Mouse (Mus musculus): Measurements from ENCODE around the gene Cyp2b10. TPM values are rescaled to one million over a fixed set of nuclear protein-coding genes. Genes with fewer than 3 reads are reported as not detected.
"Not testable (repeated sequence)": the region's sequence is repeated elsewhere in the genome, so short reads cannot be mapped to it uniquely, and the experiment has no call there.

Gene Cyp2b10
- polyA plus RNA-seq, 1 experiment from 2014 or later: not detected

DNA sequence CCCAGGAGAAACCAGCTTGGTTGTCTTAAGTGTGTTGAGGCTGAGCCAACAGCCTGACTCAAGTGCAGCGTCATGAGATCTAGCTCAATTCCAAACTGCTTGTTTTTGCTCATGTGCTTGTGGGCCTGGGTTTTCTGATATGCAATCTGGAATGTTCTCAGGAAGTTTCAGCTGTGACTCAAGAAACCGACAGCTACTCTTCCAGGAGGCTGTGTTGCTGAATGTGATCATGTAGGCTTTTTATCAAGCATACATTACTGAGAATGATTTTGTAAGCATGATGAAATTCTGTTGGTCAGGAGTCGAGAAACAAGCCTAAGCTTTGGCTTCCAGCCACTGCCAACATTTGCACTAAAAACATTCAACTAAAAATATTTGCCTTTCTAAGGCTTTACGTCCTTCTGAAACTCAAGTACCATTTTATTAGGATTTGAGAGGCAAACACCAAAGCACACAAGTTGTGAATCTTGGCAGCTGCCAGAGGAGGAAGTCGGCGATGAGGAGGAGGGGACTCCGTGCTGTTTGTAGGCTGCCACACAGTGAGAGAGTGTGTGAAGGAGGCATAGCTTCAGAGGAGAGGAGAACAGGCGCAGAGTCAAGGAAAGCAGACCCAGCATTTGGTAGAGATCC lies 4.8 kb downstream of the Cyp2b10 start:
- H3K4me3 ChIP-seq (ENCODE audit: low read depth, low read length): no peak overlapping the region
- ATAC-seq (ENCODE audit: insufficient read depth, low FRiP score, low TSS enrichment): no peak
- no peak for DNase-seq (ENCODE audit: low spot score)
- no peak overlapping the region for H3K27ac ChIP-seq (ENCODE audit: low read depth, low read length)
- no peak overlapping the region for H3K4me2 ChIP-seq (ENCODE audit: low read depth)
- no peaks in the 10 kb centered on the region for H3K27me3 ChIP-seq (ENCODE audit: control insufficient read depth, insufficient read depth, low read length)
- no peaks in the 10 kb centered on the region for H3K9me3 ChIP-seq (ENCODE audit: control insufficient read depth, low read length)
- no peaks in the 10 kb centered on the region for H3K4me1 ChIP-seq (ENCODE audit: control insufficient read depth, insufficient read depth, low read length)
- H3K36me3 ChIP-seq (ENCODE audit: control insufficient read depth, insufficient read depth, low read length): no peaks in the 10 kb centered on the region
- 77% methylated on average over 8 of the region's 8 CpGs for WGBS
- H3K9ac ChIP-seq (ENCODE audit: low read length): no peak overlapping the region

GRCm38 (mm10) chr7:25903156-25903555 lies 5.7 kb downstream of the Cyp2b10 start:
- H3K9me3 ChIP-seq (ENCODE audit: control insufficient read depth, low read length): no peaks in the 10 kb centered on the region
- H3K36me3 ChIP-seq (ENCODE audit: control insufficient read depth, insufficient read depth, low read length): no peaks in the 10 kb centered on the region
- ATAC-seq (ENCODE audit: insufficient read depth, low FRiP score, low TSS enrichment) (no peak), DNase-seq (ENCODE audit: low spot score) (no peak)
- H3K4me1 ChIP-seq (ENCODE audit: control insufficient read depth, insufficient read depth, low read length): no peaks in the 10 kb centered on the region
- no peak overlapping the region for H3K27ac ChIP-seq (ENCODE audit: low read depth, low read length)
- 58% methylated on average over 14 of the region's 14 CpGs for WGBS
- no peak overlapping the region for H3K4me2 ChIP-seq (ENCODE audit: low read depth)
- H3K4me3 ChIP-seq (ENCODE audit: low read depth, low read length): no peak overlapping the region
- no peak overlapping the region for H3K9ac ChIP-seq (ENCODE audit: low read length)
- no peaks in the 10 kb centered on the region for H3K27me3 ChIP-seq (ENCODE audit: control insufficient read depth, insufficient read depth, low read length)

DNA sequence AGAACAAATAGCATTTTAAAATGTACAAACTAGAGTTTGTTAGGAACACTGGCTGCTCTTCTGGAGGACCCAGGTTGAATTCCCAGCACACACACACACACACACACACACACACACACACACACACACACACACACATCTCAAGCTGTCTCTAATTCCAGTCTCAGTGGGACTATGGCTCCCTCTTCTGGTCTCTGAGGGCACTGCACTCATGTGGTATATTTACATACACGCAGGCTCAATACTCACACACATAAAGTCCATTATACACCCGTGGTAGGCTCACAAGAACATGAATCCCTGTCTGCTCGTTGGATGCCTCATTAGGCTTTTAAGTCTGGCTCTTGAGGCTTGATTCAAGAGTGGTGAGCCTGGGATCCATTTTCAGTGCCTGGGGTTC lies 6.6 kb downstream of the Cyp2b10 start:
- no peak for DNase-seq (ENCODE audit: low spot score)
- 39% methylated on average over 3 of the region's 3 CpGs for WGBS
- Histone ChIP-seq H3K36me3 (ENCODE audit: control insufficient read depth, insufficient read depth, low read length) (no peaks in the 10 kb centered on the region), H3K4me1 (ENCODE audit: control insufficient read depth, insufficient read depth, low read length) (no peaks in the 10 kb centered on the region), H3K9me3 (ENCODE audit: control insufficient read depth, low read length) (no peaks in the 10 kb centered on the region), H3K27ac (ENCODE audit: low read depth, low read length) (no peak overlapping the region), H3K4me3 (ENCODE audit: low read depth, low read length) (no peak overlapping the region), H3K27me3 (ENCODE audit: control insufficient read depth, insufficient read depth, low read length) (no peaks in the 10 kb centered on the region), H3K4me2 (ENCODE audit: low read depth) (no peak overlapping the region), H3K9ac (ENCODE audit: low read length) (no peak overlapping the region)
- no peak for ATAC-seq (ENCODE audit: insufficient read depth, low FRiP score, low TSS enrichment)

GRCm38 (mm10) chr7:25904489-25904888 lies 7.1 kb downstream of the Cyp2b10 start:
- Histone ChIP-seq H3K27ac (ENCODE audit: low read depth, low read length) (no peak overlapping the region), H3K36me3 (ENCODE audit: control insufficient read depth, insufficient read depth, low read length) (no peaks in the 10 kb centered on the region), H3K4me3 (ENCODE audit: low read depth, low read length) (no peak overlapping the region), H3K9me3 (ENCODE audit: control insufficient read depth, low read length) (no peaks in the 10 kb centered on the region), H3K4me2 (ENCODE audit: low read depth) (no peak overlapping the region), H3K4me1 (ENCODE audit: control insufficient read depth, insufficient read depth, low read length) (no peaks in the 10 kb centered on the region), H3K9ac (ENCODE audit: low read length) (no peak overlapping the region), H3K27me3 (ENCODE audit: control insufficient read depth, insufficient read depth, low read length) (no peaks in the 10 kb centered on the region)
- WGBS: 69% methylated on average over 10 of the region's 10 CpGs
- ATAC-seq (ENCODE audit: insufficient read depth, low FRiP score, low TSS enrichment) (no peak), DNase-seq (ENCODE audit: low spot score) (no peak)

- Histone ChIP-seq H3K4me3 (ENCODE audit: low read depth, low read length) (no peak overlapping the region), H3K4me2 (ENCODE audit: low read depth) (no peak overlapping the region), H3K27ac (ENCODE audit: low read depth, low read length) (no peak overlapping the region), H3K4me1 (ENCODE audit: control insufficient read depth, insufficient read depth, low read length) (no peaks in the 10 kb centered on the region), H3K9me3 (ENCODE audit: control insufficient read depth, low read length) (no peaks in the 10 kb centered on the region), H3K36me3 (ENCODE audit: control insufficient read depth, insufficient read depth, low read length) (no peaks in the 10 kb centered on the region), H3K9ac (ENCODE audit: low read length) (no peak overlapping the region), H3K27me3 (ENCODE audit: control insufficient read depth, insufficient read depth, low read length) (no peaks in the 10 kb centered on the region)
- WGBS: 77% methylated on average over 6 of the region's 6 CpGs
- DNase-seq (ENCODE audit: low spot score) (no peak), ATAC-seq (ENCODE audit: insufficient read depth, low FRiP score, low TSS enrichment) (no peak)
Measured at GRCm38 (mm10) chr7:25907380-25907779, 10.0 kb downstream of the Cyp2b10 start.

GRCm38 (mm10) chr7:25910046-25910445 lies 12.6 kb downstream of the Cyp2b10 start:
- H3K4me2 ChIP-seq (ENCODE audit: low read depth): no peak overlapping the region
- no peak overlapping the region for H3K4me3 ChIP-seq (ENCODE audit: low read depth, low read length)
- H3K27ac ChIP-seq (ENCODE audit: low read depth, low read length): no peak overlapping the region
- H3K4me1 ChIP-seq (ENCODE audit: control insufficient read depth, insufficient read depth, low read length): no peaks in the 10 kb centered on the region
- no peaks in the 10 kb centered on the region for H3K9me3 ChIP-seq (ENCODE audit: control insufficient read depth, low read length)
- WGBS: 81% methylated on average over 2 of the region's 2 CpGs
- DNase-seq (ENCODE audit: low spot score) (no peak), ATAC-seq (ENCODE audit: insufficient read depth, low FRiP score, low TSS enrichment) (no peak)
- no peak overlapping the region for H3K9ac ChIP-seq (ENCODE audit: low read length)
- H3K36me3 ChIP-seq (ENCODE audit: control insufficient read depth, insufficient read depth, low read length): no peaks in the 10 kb centered on the region
- no peaks in the 10 kb centered on the region for H3K27me3 ChIP-seq (ENCODE audit: control insufficient read depth, insufficient read depth, low read length)

DNA sequence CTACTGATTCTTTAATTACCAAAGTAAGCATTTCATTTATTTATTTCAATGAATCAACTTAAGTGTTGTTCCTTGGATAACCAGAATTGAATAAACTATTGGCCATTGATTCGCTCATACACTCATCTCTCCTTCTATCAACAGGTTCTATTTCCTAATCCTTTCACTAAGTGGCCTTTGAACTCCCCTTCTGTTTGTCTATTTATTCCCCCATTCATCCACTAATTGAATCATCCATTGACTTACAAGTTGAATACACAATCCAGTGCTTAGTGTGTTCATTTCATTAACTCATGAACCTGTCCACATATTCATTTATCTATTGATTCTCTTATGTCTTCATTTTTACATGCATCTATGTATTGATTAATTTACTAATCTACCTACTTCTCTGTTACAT lies 18.7 kb downstream of the Cyp2b10 start:
- no peak overlapping the region for H3K4me3 ChIP-seq (ENCODE audit: low read depth, low read length)
- H3K9me3 ChIP-seq (ENCODE audit: control insufficient read depth, low read length): no peaks in the 10 kb centered on the region
- H3K4me2 ChIP-seq (ENCODE audit: low read depth): no peak overlapping the region
- DNase-seq (ENCODE audit: low spot score): no peak
- ATAC-seq (ENCODE audit: insufficient read depth, low FRiP score, low TSS enrichment): no peak
- no peaks in the 10 kb centered on the region for H3K4me1 ChIP-seq (ENCODE audit: control insufficient read depth, insufficient read depth, low read length)
- no peaks in the 10 kb centered on the region for H3K27me3 ChIP-seq (ENCODE audit: control insufficient read depth, insufficient read depth, low read length)
- WGBS: 74% methylated on average over 1 of the region's 1 CpGs
- H3K36me3 ChIP-seq (ENCODE audit: control insufficient read depth, insufficient read depth, low read length): no peaks in the 10 kb centered on the region
- H3K9ac ChIP-seq (ENCODE audit: low read length): no peak overlapping the region
- no peak overlapping the region for H3K27ac ChIP-seq (ENCODE audit: low read depth, low read length)

DNA sequence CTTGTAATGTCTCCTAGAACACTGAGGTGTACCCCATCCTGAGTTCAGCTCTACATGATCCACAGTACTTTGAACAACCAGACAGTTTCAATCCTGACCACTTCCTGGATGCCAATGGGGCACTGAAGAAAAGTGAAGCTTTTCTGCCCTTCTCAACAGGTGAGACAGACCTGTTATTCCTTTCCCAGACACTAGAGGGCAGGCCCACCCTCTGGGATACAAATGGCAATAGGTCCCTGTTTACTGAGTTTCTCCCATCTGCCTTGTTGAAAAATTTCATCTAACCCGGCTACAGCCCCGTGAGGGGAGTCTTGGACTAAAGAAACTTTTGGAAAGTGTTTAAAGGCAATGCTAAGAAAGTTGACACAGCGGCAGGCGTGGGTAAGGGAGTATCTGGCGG lies 19.9 kb downstream of the Cyp2b10 start:
- not testable (repeated sequence) for H3K9me3 ChIP-seq (ENCODE audit: control insufficient read depth, low read length); H3K4me3 ChIP-seq (ENCODE audit: low read depth, low read length); ATAC-seq (ENCODE audit: insufficient read depth, low FRiP score, low TSS enrichment); H3K9ac ChIP-seq (ENCODE audit: low read length); H3K36me3 ChIP-seq (ENCODE audit: control insufficient read depth, insufficient read depth, low read length); DNase-seq (ENCODE audit: low spot score); H3K4me1 ChIP-seq (ENCODE audit: control insufficient read depth, insufficient read depth, low read length); H3K27ac ChIP-seq (ENCODE audit: low read depth, low read length); H3K27me3 ChIP-seq (ENCODE audit: control insufficient read depth, insufficient read depth, low read length); H3K4me2 ChIP-seq (ENCODE audit: low read depth)
- 55% methylated on average over 5 of the region's 5 CpGs for WGBS

DNA sequence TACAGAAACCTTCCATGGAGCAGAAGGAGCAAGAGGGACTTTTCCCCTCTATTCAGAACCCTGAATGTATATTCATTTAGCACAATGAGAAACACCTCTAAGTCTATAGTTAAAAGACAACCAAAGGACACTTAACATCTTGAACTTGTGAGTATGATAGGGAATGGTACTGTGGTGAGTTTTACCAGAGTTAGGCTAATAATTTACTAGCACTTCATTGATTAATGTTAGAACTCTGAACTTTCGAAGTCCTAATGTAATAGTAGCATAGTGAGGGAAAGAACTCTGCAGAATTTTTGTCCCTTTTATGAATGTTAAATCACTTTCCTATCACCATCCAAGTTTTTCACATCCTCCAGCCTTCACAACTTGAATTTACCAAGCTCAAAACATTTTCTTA lies 22.0 kb downstream of the Cyp2b10 start:
- DNase-seq (ENCODE audit: low spot score): no peak
- Histone ChIP-seq H3K4me2 (ENCODE audit: low read depth) (no peak overlapping the region), H3K9ac (ENCODE audit: low read length) (no peak overlapping the region), H3K4me3 (ENCODE audit: low read depth, low read length) (no peak overlapping the region), H3K9me3 (ENCODE audit: control insufficient read depth, low read length) (no peaks in the 10 kb centered on the region), H3K36me3 (ENCODE audit: control insufficient read depth, insufficient read depth, low read length) (no peaks in the 10 kb centered on the region), H3K27me3 (ENCODE audit: control insufficient read depth, insufficient read depth, low read length) (no peaks in the 10 kb centered on the region), H3K4me1 (ENCODE audit: control insufficient read depth, insufficient read depth, low read length) (no peaks in the 10 kb centered on the region), H3K27ac (ENCODE audit: low read depth, low read length) (no peak overlapping the region)
- ATAC-seq (ENCODE audit: insufficient read depth, low FRiP score, low TSS enrichment): no peak
- WGBS: 89% methylated on average over 1 of the region's 1 CpGs
